Mouse (Mus musculus) olfactory bulb, adult 2 months (tissue): ENCODE results near the gene Sox6.

ENCODE experiments used
- CTCF ChIP-seq: fragments of 200-500 bp; IDR thresholded peaks from 2 replicates; pipeline ENCODE4 v1.5.1; 2012; ENCODE audit warnings: low read depth, mild to moderate bottlenecking, low read length, moderate library complexity; ENCODE audit not compliant: insufficient read depth
- POLR2A ChIP-seq: fragments of 200-500 bp; IDR thresholded peaks from 2 replicates; pipeline ENCODE4 v1.6.1; 2012; ENCODE audit warnings: mild to moderate bottlenecking, low read depth, low read length, moderate library complexity; ENCODE audit not compliant: insufficient read depth

GRCm38 (mm10) chr7:115776324-115776723 is 262.3 kb downstream of the Sox6 start:
- TF ChIP-seq POLR2A = no peak
- no peak for TF ChIP-seq CTCF
